Mouse (Mus musculus) fat pad, adult 2 months (tissue): ENCODE measurements around the gene Lrp2.

Experiments used
- DNase-seq: peaks from one replicate; pipeline ENCODE4 v3.0.0-alpha.2; 2011; ENCODE audit warnings: low read depth, low spot score; ENCODE audit errors: extremely low read depth

Lrp2 gene

GRCm38 (mm10) chr2:69530126-69530525 is 55.7 kb downstream of the Lrp2 start:
- DNase-seq, result no peak

- DNase-seq, result no peak
Observed at GRCm38 (mm10) chr2:69520273-69520672, 65.6 kb downstream of the Lrp2 start.

- DNase-seq, result no peak
Observed at GRCm38 (mm10) chr2:69518307-69518706, 67.6 kb downstream of the Lrp2 start.

- DNase-seq, result no peak
Observed at GRCm38 (mm10) chr2:69511766-69512165, 74.1 kb downstream of the Lrp2 start.

GRCm38 (mm10) chr2:69500357-69500756 is 85.5 kb downstream of the Lrp2 start:
- no peak for DNase-seq

- no peak for DNase-seq
Observed at GRCm38 (mm10) chr2:69493130-69493529, 92.7 kb downstream of the Lrp2 start.

GRCm38 (mm10) chr2:69480965-69481364 is 104.9 kb downstream of the Lrp2 start:
- no peak for DNase-seq

- no peak for DNase-seq
Observed at GRCm38 (mm10) chr2:69479859-69480258, 106.0 kb downstream of the Lrp2 start.

GRCm38 (mm10) chr2:69476901-69477300 is 109.0 kb downstream of the Lrp2 start:
- no peak for DNase-seq

GRCm38 (mm10) chr2:69475177-69475576 is 110.7 kb downstream of the Lrp2 start:
- DNase-seq, result no peak

GRCm38 (mm10) chr2:69471837-69472236 is 114.0 kb downstream of the Lrp2 start:
- no peak for DNase-seq

GRCm38 (mm10) chr2:69463609-69464008 is 122.3 kb downstream of the Lrp2 start:
- no peak for DNase-seq

GRCm38 (mm10) chr2:69459481-69459880 is 126.4 kb downstream of the Lrp2 start:
- no peak for DNase-seq

- no peak for DNase-seq
Observed at GRCm38 (mm10) chr2:69451128-69451527, 134.7 kb downstream of the Lrp2 start.

- no peak for DNase-seq
Observed at GRCm38 (mm10) chr2:69448581-69448980, 137.3 kb downstream of the Lrp2 start.

- no peak for DNase-seq
Observed at GRCm38 (mm10) chr2:69445896-69446472, 139.9 kb downstream of the Lrp2 start.

GRCm38 (mm10) chr2:69441656-69442055 is 144.2 kb downstream of the Lrp2 start:
- DNase-seq, result no peak

GRCm38 (mm10) chr2:69428116-69428515 is 157.7 kb downstream of the Lrp2 start:
- DNase-seq, result no peak

- DNase-seq, result no peak
Observed at GRCm38 (mm10) chr2:69427141-69427540, 158.7 kb downstream of the Lrp2 start.

- no peak for DNase-seq
Observed at GRCm38 (mm10) chr2:69426081-69426480, 159.8 kb downstream of the Lrp2 start.

- no peak for DNase-seq
Observed at GRCm38 (mm10) chr2:69424829-69425228, 161.0 kb downstream of the Lrp2 start.

- no peak for DNase-seq
Observed at GRCm38 (mm10) chr2:69418294-69418881, 167.5 kb downstream of the Lrp2 start.

- DNase-seq, result no peak
Observed at GRCm38 (mm10) chr2:69415070-69415469, 170.8 kb downstream of the Lrp2 start.
